Mouse (Mus musculus) ovary, postnatal 36 days (tissue): Measurements from ENCODE around the gene Mcidas.

Experiments
- DNase-seq: peaks from one replicate; pipeline ENCODE4 v3.0.0; 2022; ENCODE audit warnings: low spot score, mixed read lengths

The Mcidas gene

DNA sequence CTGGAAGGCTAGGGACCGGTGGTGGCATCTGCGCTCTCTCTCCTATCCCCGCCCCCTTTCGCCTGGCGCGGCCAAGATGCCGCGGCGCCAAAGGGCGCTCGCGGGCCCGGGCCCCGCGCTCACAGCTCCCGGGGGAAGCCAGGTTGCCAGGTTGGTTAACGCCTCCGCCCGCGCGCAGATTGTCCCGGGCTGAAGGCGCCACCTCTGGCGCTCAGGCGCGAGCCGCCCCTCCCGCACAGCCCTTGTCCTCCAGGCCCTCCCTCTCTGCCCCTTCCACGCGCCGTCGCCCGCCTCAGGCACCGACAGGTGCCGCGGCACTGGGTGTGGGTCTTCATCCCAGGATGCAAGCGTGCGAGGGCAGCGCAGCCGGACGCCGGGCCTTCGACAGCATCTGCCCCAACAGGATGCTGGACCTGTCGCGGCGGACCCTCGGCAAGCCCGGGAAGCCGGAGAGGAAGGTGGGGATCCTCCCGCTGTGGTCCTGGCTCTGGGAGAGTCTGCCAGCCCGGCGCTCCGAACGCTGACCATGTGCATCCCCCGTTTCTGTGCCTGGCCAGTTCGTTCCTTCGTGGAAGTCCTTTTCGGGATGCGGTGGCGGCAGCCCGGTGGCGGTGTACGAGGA is at the start of gene Mcidas:
Mcidas (plus strand) TSS at position 315 of the 622 bp plus-strand sequence.
- no peak for DNase-seq

DNA sequence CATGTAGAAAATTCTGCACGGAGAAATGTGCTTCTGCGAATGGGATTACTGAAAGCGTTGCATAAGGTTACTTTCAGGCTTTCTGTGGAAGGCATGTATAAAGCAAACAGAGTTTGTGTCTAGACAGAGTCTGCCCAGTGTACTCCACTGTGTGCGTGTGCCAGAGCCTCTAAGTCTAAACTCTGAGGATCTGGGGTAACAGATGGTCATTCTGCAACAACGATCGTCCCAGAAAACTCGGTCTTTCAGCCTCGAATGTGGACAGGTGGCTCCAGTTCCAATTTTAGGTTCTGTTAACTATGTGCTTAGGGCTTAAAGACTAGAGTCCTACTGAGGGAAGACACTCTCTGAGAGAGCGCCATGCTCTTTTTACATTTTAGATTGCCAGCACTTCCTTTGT is 48.3 kb upstream of the Mcidas start:
- DNase-seq: no peak

DNA sequence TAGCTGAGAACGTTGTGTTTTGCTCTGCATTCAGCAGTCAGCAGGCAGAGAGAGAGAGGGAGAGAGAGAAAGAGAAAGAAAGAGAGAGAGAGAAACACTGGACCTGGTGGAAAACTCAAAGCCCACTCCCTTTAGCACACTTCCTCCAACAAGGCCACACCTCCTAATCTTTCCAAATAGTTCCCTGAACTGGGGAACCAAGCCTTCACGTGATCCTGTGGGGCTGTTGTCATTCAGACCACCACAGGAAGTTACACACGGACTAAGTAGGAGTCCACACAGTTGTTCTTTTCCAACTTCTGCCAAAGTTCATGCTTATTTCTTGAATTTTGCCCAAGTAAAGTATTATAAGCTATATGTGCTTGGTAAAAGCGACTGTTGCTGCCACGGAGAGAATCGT is 47.7 kb upstream of the Mcidas start:
- no peak for DNase-seq

DNA sequence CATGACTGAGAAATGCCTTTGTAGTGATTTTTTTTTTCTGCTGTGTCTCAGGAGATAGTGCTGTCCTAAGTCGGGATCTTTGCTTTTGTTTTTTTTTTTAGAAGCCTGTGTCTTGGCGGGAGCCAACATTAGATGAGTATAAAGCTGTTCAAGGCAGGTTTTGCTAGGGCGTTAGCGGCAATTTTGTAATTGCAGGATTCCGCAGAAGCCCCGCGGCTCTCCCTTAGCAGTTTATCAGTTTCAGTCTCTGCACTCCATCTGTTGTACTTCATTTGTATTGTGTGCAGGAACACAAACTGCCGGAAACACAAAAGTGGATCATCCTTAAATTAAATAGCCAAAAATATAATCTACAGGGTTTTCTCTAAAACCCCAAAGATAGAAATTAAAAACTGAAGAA is 39.6 kb upstream of the Mcidas start:
- DNase-seq: no peak

DNA sequence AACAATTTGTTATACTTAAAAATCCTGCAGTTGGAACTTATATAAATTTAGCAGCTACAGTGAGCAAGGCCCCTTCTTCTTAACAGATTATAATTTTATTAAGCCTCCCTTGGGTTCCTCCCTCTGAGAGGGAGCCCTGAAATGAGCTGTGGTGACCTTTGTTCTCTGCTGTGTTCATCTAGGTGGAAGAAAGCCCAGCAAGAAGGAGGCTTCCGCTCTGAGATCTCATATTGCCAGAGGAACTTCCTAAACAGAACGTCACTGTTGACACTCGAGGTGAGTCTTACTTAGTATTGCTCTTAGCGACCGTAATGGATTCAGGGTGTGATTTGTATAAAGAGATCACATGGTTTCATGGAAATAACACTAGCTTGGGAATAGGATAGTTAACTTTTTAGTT is 30.6 kb upstream of the Mcidas start:
- DNase-seq: no peak

DNA sequence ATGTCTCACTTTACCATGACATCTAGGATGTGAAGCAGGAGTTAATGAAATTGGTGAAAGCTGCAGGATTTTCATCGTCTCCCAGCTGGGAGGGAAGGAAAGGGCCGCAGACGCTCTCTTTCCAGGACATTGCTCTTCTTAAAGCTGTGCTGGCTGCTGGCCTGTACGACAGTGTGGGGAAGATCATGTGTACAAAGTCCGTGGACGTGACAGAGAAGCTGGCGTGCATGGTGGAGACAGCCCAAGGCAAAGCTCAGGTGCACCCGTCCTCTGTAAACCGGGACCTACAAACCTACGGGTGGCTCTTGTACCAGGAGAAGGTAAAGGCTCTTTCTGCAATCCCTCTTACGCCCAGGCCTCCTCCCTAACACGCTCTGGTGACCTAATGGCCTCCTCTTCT is 29.2 kb upstream of the Mcidas start:
- DNase-seq: no peak

DNA sequence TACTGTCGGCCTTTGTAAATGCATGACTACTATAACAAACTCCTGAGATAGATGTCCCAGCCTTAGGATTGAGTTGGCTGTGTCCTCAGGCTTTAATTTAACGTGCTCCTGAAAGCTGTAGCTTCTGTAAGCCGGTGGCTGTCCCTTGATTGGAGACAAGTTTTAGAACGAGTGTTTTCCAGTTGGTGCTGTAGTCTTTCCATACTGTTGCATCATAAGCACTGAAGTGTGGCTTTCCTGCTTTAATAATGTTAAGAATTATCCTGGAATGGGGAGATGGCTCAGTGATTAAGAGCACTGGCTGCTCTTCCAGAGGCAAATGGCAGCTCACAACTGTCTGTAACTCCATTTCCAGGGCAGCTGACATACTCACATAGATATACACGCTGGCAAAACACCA is 26.4 kb upstream of the Mcidas start:
- DNase-seq: no peak

DNA sequence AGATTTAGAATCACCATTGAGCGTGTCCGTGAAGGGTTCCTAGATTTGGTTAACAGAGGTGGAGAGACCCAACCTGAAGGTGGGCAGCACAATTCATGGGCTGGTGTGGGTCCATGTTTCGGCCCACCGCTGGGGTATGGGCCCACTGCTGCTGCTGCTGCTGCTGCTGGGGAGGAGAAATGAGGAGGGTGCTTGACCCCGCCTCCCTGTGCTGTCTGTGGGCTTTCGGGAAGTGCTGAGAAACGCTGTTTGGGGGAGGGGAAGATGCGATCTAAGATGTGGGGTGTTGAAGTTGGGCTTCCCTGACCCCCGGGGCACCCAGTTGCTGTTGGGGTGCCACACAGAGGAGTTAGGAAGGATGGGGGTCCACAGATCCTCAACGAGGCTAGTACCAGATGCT is 16.9 kb upstream of the Mcidas start:
- DNase-seq: no peak

DNA sequence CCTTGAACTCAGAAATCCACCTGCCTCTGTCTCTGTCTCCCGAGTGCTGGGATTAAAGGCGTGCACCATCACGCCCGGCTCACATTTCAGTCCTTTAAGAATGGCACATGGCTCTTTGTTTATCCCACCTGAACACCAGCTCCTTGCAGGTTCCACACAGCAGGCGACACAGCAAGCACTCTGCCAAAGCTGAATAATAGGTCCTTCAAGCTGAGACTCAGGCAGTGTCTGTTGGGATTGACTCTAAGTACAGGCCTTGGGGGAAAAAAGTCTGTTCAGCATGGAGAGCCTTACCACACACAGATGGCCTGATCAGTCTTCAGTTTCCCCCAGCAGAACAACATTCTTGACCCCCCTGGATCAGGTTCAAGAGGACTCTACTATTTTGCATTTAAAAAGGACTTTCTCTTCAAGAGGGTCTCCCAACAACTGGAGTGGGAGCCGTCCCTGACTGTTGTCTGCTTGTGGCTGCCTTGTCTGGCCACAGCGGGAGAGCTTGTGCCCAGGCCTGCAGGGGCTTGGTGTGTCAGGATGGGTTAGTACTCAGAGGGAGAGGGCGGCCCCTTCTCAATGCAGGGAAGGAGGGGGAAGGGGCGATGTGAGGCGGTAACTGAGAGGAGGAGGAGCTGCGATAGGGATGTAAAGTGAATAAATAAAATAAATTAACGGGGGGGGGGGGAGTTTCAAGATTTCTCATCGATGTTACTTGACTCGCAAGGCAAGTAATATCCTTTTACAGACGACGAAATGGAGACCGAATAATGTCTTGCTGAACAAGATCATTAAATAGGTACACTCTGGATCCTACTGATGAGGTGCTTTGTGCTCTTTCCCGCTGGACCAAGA is 7.8 kb upstream of the Mcidas start:
- no peak for DNase-seq

DNA sequence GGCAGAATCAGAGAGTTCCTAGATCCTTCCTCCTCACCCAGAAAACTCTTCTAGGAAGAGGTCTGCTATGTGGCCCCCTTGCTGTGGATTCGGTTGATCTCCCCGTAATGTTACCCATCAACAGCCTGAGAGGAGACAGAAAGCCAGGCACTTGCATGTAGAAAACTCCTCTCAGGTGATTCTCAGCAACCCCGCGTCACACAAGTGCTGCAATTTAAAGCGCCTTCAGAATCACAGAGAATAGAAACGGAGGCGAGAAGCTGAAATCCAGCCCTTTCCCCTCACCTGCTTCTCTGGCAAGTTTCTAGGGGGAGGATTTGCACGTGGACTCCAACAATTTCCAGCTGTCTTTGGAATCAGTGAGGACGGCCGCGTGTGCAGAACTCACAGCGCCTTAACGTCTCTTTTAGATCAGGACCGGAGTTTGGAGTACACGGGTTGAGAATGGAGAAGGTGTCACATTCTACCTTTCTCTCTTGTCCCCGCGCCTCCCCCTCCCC is 7.1 kb upstream of the Mcidas start:
- no peak for DNase-seq

DNA sequence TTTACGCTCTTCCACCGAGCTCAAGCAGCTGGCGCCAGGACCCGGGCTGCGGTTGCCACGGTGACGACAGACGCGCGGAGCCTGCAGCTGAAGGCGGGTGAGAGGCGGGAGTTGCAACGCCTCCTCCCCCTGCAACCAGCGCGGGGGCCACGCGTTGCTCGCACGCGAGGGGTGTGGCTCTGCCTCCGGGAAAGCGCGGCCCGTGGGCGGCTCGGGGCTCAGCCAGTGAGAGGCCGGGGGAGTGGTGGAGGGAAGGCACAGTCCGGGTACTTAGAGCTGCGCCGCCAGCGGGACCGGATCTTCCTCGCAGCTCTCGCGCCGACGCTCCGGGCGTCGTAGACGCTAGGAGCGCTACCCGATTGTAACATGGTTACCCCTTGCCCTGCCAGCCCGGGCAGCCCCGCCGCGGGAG is 6.1 kb upstream of the Mcidas start, which contains the start of gene Ccno:
Ccno (plus strand) TSS at position 271 of the 412 bp plus-strand sequence.
- peak; percentile 96 for DNase-seq

DNA sequence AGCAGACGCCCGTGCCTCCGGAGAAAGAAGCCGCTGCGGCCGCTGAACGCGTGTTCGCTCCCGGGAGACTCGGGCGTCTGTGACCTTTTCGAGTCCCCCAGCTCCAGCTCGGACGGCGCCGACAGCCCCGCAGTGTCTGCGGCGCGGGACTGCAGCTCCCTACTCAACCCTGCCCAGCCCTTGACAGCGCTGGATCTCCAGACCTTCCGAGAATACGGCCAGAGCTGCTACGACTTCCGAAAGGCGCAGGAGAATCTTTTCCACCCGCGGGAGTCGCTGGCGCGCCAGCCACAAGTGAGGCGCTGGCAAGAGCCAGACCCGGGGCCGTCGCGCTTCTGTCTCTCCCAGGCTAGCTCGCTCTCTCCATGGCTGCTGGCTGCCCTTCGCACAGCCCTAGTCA is 5.7 kb upstream of the Mcidas start:
- DNase-seq: no peak

DNA sequence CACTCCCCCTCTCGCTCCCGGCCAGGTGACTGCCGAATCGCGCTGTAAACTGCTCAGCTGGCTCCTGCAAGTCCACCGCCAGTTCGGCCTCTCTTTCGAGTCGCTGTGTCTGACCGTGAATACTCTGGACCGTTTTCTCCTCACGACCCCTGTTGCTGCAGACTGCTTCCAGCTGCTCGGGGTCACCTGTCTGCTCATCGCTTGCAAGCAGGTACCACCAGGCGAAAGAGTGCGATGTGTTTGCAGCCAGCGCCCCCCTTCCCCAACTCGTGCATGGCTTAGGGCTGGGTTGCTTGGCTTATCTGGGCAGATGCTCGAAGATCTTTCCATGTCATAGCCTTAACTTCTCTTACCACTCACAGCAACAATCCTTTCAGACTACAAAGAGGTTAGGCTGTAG is 4.8 kb upstream of the Mcidas start:
- DNase-seq: no peak

DNA sequence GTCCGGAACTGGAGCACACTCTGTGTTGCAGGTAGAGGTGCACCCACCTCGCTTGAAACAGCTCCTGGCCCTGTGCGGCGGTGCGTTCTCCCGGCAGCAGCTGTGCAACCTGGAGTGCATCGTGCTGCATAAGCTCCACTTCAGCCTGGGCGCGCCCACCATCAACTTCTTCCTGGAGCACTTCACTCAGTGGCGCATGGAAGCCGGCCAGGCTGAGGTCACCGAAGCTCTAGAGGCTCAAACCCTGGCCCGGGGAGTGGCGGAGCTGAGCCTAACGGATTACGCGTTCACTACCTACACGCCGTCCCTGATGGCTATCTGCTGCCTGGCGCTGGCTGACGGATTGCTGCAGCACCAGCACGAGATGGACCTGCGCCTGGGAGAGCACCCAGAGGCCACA is 4.1 kb upstream of the Mcidas start:
- no peak for DNase-seq

DNA sequence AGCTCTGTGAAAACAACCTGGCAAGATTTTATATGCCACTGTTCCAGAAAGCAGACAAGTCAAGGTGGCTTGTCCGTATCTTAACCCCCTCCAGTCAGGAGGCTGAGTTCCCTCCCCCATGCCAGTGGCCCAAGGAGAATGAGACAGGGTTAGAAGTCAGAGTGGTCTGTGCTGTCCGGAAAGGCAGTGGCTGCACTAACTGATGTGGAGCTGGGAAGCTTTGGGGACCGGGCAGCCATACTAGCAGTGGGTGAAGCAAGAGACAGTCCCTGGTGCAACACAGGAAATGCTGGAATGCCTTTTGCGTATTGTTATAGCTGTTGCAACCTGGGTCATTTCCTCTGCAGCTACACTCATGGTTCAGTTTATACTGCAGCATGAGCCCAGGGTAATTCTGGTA is 3.3 kb upstream of the Mcidas start:
- DNase-seq: no peak

DNA sequence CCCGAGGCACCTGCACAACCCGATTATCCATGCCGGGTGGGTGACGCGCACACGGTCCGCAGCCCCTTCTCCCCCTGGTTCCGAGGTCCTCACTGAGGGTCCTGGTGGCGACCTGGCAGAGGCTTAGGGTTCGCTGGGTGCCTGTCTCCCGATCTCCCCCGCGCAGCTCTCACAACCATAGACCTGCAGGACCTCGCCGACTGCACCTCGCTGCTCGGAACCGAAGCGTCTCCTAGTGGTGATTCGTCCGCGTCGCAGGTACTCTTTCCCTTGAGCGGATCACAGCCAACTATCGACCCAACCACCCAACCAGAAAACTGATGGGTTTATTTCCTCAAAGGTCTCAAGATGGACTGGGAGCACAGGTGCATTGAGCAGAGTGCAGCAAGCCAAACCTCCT is 546 bp downstream of the Mcidas start:
- peak; percentile 45 for DNase-seq

DNA sequence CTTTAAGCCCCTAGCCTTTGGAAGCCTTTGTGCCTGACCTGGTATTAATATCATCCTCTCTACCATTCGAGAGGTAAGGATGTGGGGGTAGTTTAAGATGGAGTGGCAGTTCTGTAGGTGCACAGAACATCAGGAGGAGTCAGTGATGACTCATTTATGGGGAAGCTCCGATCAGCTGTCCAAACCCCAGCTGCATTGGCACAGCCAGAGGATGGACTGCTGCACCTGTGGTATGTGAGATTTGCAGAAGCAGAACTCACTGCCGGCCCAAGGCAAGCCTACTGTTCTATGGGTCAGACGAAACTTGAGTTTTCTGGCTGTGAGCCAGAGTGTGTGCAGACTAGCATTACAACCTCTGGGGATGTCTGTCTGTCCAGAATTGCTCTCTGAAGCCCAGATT is 2.8 kb downstream of the Mcidas start:
- no peak for DNase-seq

DNA sequence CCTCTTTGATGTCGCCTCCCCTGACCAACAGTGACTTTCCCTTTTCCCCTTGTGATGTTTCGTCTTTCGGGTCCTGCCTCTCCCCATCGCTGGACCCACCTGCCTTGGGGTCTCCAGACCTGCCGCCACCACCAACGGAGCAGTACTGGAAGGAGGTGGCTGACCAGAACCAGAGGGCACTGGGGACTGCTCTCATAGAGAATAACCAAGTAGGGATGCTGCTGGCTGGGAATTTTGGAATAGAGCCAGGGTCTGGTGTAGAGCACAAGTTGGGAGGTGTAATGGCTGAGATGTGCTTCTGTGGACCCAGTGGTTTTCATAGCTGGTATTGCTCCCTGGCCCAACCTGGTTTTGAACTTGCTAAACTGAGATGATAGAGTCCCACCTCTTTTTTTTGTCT is 3.7 kb downstream of the Mcidas start:
- DNase-seq: no peak

DNA sequence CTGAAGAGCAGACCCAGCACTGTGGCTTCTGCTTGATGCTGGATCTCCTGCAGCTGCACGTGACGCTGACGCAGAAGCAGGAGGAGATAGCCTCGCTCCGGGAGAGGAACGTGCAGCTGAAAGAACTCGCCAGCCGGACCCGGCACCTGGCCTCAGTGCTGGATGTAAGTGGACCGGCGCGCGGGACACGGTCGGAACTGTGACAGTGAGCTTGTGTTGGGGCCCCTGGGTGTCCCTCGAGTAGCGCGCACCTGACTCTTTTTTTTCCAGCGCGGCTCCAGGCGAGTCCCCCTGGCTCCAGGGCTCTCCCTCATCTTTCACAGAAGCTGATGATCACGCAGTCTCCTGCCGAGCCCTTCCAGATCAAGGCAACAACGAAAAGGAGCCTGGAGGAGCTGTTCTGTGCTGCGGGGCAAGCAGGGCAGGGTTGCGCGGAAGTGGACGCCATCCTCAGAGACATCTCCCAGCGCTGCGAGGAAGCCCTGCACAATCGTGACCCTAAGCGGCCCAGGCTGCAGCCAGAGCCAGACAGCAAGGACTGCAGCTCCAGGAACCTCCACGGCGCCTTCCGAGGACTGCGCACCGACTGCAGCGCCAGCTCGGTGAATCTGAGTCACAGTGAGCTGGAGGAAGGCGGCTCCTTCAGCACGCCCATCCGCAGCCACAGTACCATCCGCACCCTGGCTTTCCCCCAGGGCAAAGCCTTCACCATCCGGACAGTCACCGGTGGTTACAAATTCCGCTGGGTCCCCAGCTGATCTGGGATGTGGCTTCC is 5.0 kb downstream of the Mcidas start:
- no peak for DNase-seq

DNA sequence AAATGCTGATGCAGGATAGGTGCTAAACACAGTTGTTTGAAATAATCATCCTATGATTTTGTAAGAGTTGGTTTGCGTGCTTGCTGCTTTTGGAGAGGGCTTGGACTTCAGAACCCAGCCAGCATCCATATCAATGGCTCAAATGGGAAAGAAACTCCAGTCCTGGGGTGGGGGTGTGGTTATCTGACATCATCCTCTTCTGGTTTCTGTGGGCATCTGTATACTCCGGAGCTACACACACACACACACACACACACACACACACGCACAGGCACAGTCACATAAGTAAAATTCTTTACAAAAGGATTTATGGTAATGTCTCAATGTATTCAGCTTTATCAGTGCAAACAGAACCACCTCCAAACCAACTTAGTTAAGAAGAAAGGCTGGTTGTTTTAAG is 6.4 kb downstream of the Mcidas start:
- no peak for DNase-seq

DNA sequence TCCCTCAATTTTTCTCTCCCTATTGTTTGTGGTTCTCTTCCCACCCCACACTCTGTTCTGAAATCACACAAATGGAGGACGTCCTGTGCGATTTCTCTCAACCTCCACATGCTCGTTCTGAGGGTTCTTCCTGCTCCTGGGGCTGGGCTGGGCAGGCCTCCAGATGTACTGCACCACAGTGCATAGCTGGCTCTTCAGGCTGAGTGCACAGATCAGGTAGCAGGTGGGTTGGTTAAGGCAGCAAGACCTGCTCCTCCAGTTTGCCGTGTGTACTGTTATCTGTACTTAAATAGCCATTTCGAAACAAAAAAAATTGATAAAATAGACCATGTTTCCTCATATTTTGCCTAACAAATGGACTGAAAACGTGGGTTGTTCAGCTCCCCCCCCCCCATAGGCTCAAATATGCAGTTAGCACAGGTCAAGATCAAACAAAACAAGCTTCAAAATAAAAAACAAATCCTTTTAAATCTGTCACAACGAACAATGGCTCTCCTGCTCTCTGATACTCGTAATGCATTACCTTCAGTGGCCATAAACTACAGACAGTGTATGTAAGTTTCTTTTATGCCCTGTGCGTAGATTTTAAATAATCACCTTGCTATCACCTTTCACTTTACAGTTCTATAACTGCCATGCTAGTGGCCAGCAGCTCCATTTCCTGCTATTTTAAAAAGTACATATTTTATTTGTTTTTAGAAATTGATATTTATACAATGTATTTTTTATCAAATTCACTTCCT is 7.1 kb downstream of the Mcidas start:
- DNase-seq: no peak

DNA sequence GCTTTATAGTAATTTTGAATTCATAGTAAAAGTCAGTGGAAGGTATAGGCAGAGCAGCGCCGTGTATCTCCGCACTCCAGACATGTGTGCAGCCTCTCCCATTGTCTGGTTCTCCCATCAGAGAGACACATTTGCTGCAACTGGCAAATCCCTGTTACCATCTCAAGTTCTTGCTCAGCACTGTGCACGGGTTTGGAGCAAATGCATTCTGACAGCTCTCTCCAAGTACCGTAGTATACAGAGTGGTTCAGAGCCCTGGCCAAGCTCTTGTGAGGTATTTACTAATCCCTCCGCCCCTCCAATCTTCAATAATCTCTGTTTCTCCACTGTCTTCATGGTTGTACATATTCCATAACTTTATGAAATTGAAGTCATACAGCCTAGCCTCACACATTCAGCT is 19.0 kb downstream of the Mcidas start:
- DNase-seq: no peak
